Mouse (Mus musculus): ENCODE data around the gene 1700025B11Rik. TPM values are rescaled to one million over a fixed set of nuclear protein-coding genes. Genes with fewer than 3 reads are reported as not detected.
"Not testable (repeated sequence)": the region's sequence is repeated elsewhere in the genome, so short reads cannot be mapped to it uniquely, and the experiment has no call there.

Gene 1700025B11Rik
- polyA plus RNA-seq, 1 experiment from 2014 or later: not detected

DNA sequence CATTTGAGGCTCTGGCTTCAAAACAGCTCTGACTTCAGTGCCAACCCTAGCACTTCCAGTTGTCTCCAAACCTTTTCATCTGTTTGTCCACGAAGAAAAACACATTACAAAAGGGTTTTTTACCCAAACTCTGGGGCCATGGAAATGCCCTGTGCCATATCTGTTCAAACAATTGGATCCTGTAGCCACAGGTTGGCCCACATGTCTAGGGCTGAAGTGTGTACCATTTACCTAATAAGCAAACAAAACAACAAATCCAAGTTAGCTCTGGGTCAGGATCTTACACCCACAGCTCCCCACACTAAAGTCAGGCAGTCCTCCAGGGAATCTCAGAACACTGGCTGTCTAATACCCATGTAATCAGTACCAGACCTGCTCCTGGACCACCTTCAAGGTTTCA is 22.5 kb downstream of the 1700025B11Rik start:
- H3K4me1 ChIP-seq (replicated peaks): not testable (repeated sequence)
- 34% methylated on average over 1 of the region's 1 CpGs for WGBS

GRCm38 (mm10) chr15:77533216-77533615 is 28.5 kb downstream of the 1700025B11Rik start, which contains the start of gene Apol7c:
TSS of gene Apol7c (minus strand) at chr15:77533316.
- H3K9me3 ChIP-seq: no peaks in the 10 kb centered on the region
- no peaks in the 10 kb centered on the region for H3K4me1 ChIP-seq (replicated peaks)
- no peaks in the 10 kb centered on the region for H3K27me3 ChIP-seq
- no peak within 1 kb of the TSS for H3K9ac ChIP-seq
- no peak for ATAC-seq (ENCODE audit: low FRiP score, low read depth)
- no peak within 1 kb of the TSS for H3K27ac ChIP-seq (replicated peaks)
- no peaks in the 10 kb centered on the region for H3K36me3 ChIP-seq
- H3K4me2 ChIP-seq: no peak within 1 kb of the TSS
- H3K4me3 ChIP-seq: no peak within 1 kb of the TSS

More for the DNA sequence above, 22.5 kb downstream of the 1700025B11Rik start:
- not testable (repeated sequence) for H3K36me3 ChIP-seq; H3K27ac ChIP-seq (replicated peaks); H3K9ac ChIP-seq; H3K4me3 ChIP-seq; H3K4me2 ChIP-seq; ATAC-seq (ENCODE audit: low FRiP score, low read depth); H3K27me3 ChIP-seq; H3K9me3 ChIP-seq

- not testable (repeated sequence) for H3K36me3 ChIP-seq; H3K4me1 ChIP-seq (replicated peaks); H3K4me3 ChIP-seq; H3K27me3 ChIP-seq; H3K9ac ChIP-seq; H3K9me3 ChIP-seq; H3K4me2 ChIP-seq; ATAC-seq (ENCODE audit: low FRiP score, low read depth); H3K27ac ChIP-seq (replicated peaks)
- WGBS: 16% methylated on average over 6 of the region's 6 CpGs
Measured at GRCm38 (mm10) chr15:77523186-77523843, 38.4 kb downstream of the 1700025B11Rik start.

GRCm38 (mm10) chr15:77520596-77520995 is 41.1 kb downstream of the 1700025B11Rik start:
- H3K36me3 ChIP-seq; H3K4me1 ChIP-seq (replicated peaks); H3K9ac ChIP-seq; H3K9me3 ChIP-seq; H3K4me3 ChIP-seq; H3K4me2 ChIP-seq; H3K27ac ChIP-seq (replicated peaks); H3K27me3 ChIP-seq; ATAC-seq (ENCODE audit: low FRiP score, low read depth): not testable (repeated sequence)
- 75% methylated on average over 4 of the region's 4 CpGs for WGBS

Other genes with a start within 250 kb of the 1700025B11Rik start
- 0.07 TPM in 1 of 2 replicates, not detected in the other for gene Apol7a, start 162.8 kb downstream of the 1700025B11Rik start, polyA plus RNA-seq (2015; fragmentation: Nextera tagmentation; extraction: Ambion mirVana)
- 0.04 and 0.09 TPM in 2 replicates for gene Apol9a, start 150.8 kb downstream of the 1700025B11Rik start, polyA plus RNA-seq (2015; fragmentation: Nextera tagmentation; extraction: Ambion mirVana)
- not detected in 2 replicates for gene Apol7b, start 114.4 kb downstream of the 1700025B11Rik start, polyA plus RNA-seq (2015; fragmentation: Nextera tagmentation; extraction: Ambion mirVana)
- gene Apol10a, start 84.8 kb downstream of the 1700025B11Rik start, polyA plus RNA-seq (2015; fragmentation: Nextera tagmentation; extraction: Ambion mirVana): not detected in 2 replicates
- not detected in 2 replicates for gene Apol11a, start 53.6 kb downstream of the 1700025B11Rik start, polyA plus RNA-seq (2015; fragmentation: Nextera tagmentation; extraction: Ambion mirVana)
- not detected in 2 replicates for gene Apol7c, start 28.6 kb downstream of the 1700025B11Rik start, polyA plus RNA-seq (2015; fragmentation: Nextera tagmentation; extraction: Ambion mirVana)
- gene Apol10b, start 34.2 kb upstream of the 1700025B11Rik start, polyA plus RNA-seq (2015; fragmentation: Nextera tagmentation; extraction: Ambion mirVana): 0.12 and 0.16 TPM in 2 replicates
- not detected in 2 replicates for gene Gm36245, start 37.4 kb upstream of the 1700025B11Rik start, polyA plus RNA-seq (2015; fragmentation: Nextera tagmentation; extraction: Ambion mirVana)
- not detected in 2 replicates for gene Apol11b, start 81.4 kb upstream of the 1700025B11Rik start, polyA plus RNA-seq (2015; fragmentation: Nextera tagmentation; extraction: Ambion mirVana)
- not detected in 2 replicates for gene Apol7e, start 137.0 kb upstream of the 1700025B11Rik start, polyA plus RNA-seq (2015; fragmentation: Nextera tagmentation; extraction: Ambion mirVana)
- gene Apol9b, start 167.1 kb upstream of the 1700025B11Rik start, polyA plus RNA-seq (2015; fragmentation: Nextera tagmentation; extraction: Ambion mirVana): 0.37 TPM in 1 of 2 replicates, not detected in the other
- 0.22 and 0.25 TPM in 2 replicates for gene Apol8, start 195.1 kb upstream of the 1700025B11Rik start, polyA plus RNA-seq (2015; fragmentation: Nextera tagmentation; extraction: Ambion mirVana)

All from hindbrain, embryonic 15.5 days (tissue).